Mouse (Mus musculus): ENCODE results near the gene Tmem209. TPM values are rescaled to one million over a fixed set of nuclear protein-coding genes. Genes with fewer than 3 reads are reported as not detected.

Tmem209 gene
- polyA plus RNA-seq, 1 experiment from 2014 or later: 44.1 TPM

DNA sequence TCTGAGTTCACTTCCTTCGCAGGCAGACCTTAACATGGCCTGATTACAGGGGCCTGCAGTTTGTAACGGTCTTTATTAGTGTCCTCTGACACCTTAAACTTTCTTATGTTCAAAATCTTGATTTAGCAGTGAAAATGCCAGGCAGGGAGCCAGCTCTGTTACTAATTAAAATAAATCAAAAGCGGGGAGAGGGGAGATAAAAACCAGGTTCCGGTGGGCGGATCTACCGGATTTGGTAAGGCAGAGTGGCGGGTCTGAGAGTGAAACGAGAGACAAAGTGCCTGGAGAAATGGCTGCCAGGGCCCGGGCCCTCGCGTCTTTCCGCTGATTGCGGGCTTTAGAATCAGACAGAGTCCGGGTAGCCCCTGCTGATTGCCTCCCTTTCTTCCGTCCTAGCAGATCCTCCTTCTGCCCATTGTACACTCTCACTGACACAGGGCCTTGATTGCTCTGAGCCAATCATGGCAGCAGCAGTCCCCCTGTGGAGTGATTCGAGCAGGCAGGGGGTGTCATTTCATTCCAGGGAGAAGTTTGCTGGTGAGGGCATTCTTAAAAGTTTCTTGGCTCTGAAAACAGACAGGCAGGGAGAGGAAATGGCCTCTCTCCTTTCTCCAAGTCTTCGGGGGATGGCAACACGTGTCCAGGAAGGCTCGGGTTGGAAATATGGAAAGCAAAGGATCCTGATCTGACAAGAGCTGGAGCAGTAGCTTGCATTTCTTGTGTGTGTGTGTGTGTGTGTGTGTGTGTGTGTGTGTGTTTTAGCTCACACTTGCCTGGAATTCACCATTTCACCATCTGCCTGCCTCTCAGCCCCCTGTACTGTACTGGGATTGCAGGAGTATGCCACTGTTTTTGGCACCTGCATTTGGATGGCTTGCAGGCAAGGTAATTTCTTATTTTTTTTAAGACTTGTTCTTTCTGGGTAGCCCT lies 17.3 kb upstream of the Tmem209 start:
- ATAC-seq (replicated peaks; ENCODE audit: insufficient number of reproducible peaks, low FRiP score, low TSS enrichment, low read depth): peak; percentile 79
- no peak overlapping the region for H3K4me3 ChIP-seq (ENCODE audit: low read depth, low read length)
- H3K4me2 ChIP-seq (ENCODE audit: low read depth, low read length): peak overlapping the region; percentile 25
- no peaks in the 10 kb centered on the region for H3K27me3 ChIP-seq (ENCODE audit: control insufficient read depth, insufficient read depth, low read length)
- no peaks in the 10 kb centered on the region for H3K36me3 ChIP-seq (replicated peaks; ENCODE audit: control insufficient read depth, insufficient read depth, low read depth, low read length)
- H3K4me1 ChIP-seq (ENCODE audit: control insufficient read depth, insufficient read depth, low read length): peaks cover 7% of the 10 kb centered on the region; the same call in 1 of the 2 replicates
- H3K9ac ChIP-seq (replicated peaks; ENCODE audit: low read length): peak overlapping the region; percentile 64
- H3K9me3 ChIP-seq (replicated peaks; ENCODE audit: control insufficient read depth, low read length): no peaks in the 10 kb centered on the region
- H3K27ac ChIP-seq (replicated peaks; ENCODE audit: low read depth, low read length): peak overlapping the region; percentile 96
- 6% methylated on average over 19 of the region's 19 CpGs for WGBS
- peak; percentile 91 for DNase-seq (ENCODE audit: low spot score)

DNA sequence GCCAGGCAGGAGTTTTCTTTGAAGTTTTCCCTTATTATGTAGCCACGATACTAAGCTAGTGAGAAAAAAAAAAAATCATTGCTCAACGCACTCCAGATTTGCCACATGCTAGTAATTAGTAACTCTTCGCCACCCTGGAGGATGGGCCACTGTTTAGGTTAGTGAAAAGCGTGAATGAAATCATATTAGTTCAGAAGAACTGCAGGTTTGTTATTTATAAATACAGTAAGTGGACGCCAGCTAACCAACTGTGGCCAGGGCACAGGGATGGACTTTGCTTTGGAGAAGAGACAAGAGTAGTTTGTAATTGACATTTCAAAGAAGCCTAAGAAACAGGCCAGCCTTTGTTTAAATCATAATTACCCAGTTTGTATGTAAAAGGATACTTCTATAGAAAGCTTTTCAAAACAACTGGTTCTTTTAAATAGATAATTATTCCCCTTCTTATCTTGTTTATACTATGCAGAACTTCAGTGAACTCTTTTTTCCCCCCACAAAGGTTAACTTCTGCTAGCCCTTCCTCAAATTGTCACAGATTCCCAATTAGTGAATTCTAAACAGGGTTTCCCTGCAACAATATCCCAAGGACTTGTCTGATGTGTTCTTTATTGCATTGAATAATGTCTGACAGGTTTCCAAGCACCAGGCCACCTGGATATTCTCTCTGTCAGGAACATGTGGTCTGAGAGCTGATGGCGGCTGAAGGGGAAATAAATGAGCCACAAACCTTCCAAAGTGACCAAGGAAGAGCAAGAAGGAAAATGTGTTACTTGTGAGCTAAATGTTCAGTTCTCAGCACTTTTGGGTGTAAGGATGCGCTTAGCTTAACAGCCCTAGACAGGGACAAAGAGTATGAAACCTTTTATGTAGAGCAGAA lies 16.1 kb upstream of the Tmem209 start:
- H3K4me3 ChIP-seq (ENCODE audit: low read depth, low read length): no peak overlapping the region
- H3K27ac ChIP-seq (replicated peaks; ENCODE audit: low read depth, low read length): peak overlapping the region; percentile 96
- H3K4me2 ChIP-seq (ENCODE audit: low read depth, low read length): no peak overlapping the region
- H3K27me3 ChIP-seq (ENCODE audit: control insufficient read depth, insufficient read depth, low read length): no peaks in the 10 kb centered on the region
- 19% methylated on average over 7 of the region's 7 CpGs for WGBS
- no peak for ATAC-seq (replicated peaks; ENCODE audit: insufficient number of reproducible peaks, low FRiP score, low TSS enrichment, low read depth)
- no peak overlapping the region for H3K9ac ChIP-seq (replicated peaks; ENCODE audit: low read length)
- H3K36me3 ChIP-seq (replicated peaks; ENCODE audit: control insufficient read depth, insufficient read depth, low read depth, low read length): no peaks in the 10 kb centered on the region
- H3K9me3 ChIP-seq (replicated peaks; ENCODE audit: control insufficient read depth, low read length): no peaks in the 10 kb centered on the region
- peaks cover 7% of the 10 kb centered on the region; the same call in 1 of the 2 replicates for H3K4me1 ChIP-seq (ENCODE audit: control insufficient read depth, insufficient read depth, low read length)
- DNase-seq (ENCODE audit: low spot score): peak; percentile 72

DNA sequence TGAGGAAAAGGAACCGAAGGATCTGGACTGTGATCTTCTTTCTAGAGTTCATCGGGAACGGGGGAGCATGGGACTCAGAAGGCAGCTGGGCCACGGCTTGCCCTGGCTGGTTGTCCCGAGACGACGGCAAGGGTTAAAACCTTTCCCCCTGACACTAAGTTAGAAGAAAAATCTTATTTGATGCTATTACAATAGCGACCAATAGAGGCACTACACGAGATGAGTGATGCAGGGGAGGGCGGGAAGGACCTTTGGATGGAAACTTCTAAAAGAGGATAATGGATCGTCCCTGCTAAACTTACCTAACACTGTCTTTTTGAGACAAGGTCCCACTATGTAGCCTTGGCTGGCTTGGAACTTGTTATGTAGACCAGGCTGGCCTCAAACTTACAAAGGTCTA lies 10.8 kb upstream of the Tmem209 start:
- Histone ChIP-seq H3K4me2 (ENCODE audit: low read depth, low read length) (no peak overlapping the region), H3K27me3 (ENCODE audit: control insufficient read depth, insufficient read depth, low read length) (no peaks in the 10 kb centered on the region), H3K9ac (replicated peaks; ENCODE audit: low read length) (no peak overlapping the region), H3K9me3 (replicated peaks; ENCODE audit: control insufficient read depth, low read length) (no peaks in the 10 kb centered on the region), H3K36me3 (replicated peaks; ENCODE audit: control insufficient read depth, insufficient read depth, low read depth, low read length) (no peaks in the 10 kb centered on the region), H3K4me3 (ENCODE audit: low read depth, low read length) (no peak overlapping the region), H3K4me1 (ENCODE audit: control insufficient read depth, insufficient read depth, low read length) (no peaks in the 10 kb centered on the region; the same call in 1 of the 2 replicates), H3K27ac (replicated peaks; ENCODE audit: low read depth, low read length) (no peak overlapping the region)
- 65% methylated on average over 11 of the region's 11 CpGs for WGBS
- ATAC-seq (replicated peaks; ENCODE audit: insufficient number of reproducible peaks, low FRiP score, low TSS enrichment, low read depth) (no peak), DNase-seq (ENCODE audit: low spot score) (no peak)

DNA sequence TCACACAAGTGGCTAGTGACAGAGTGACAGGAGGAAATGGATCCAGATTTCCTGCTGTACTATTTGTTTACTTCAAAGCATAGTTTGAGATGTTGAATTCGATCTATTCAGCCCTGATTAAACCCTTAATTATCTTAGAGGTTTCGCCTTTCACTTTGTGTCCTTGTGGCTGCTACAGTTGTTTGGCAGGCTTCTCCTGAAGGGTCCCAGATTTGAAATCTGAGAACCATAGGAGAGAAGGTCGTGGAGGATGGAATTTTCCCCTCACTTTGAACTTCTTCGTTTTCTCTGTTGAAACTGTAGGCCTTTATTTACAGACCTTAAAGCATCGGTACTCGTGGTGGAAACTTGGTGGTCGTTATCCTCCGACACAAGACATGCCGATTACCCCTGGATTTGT lies 4.7 kb upstream of the Tmem209 start:
- WGBS: 6% methylated on average over 9 of the region's 9 CpGs
- Histone ChIP-seq H3K27ac (replicated peaks; ENCODE audit: low read depth, low read length) (peak overlapping the region; percentile 71), H3K27me3 (ENCODE audit: control insufficient read depth, insufficient read depth, low read length) (no peaks in the 10 kb centered on the region), H3K9me3 (replicated peaks; ENCODE audit: control insufficient read depth, low read length) (no peaks in the 10 kb centered on the region), H3K4me1 (ENCODE audit: control insufficient read depth, insufficient read depth, low read length) (no peaks in the 10 kb centered on the region), H3K36me3 (replicated peaks; ENCODE audit: control insufficient read depth, insufficient read depth, low read depth, low read length) (no peaks in the 10 kb centered on the region), H3K4me3 (ENCODE audit: low read depth, low read length) (no peak overlapping the region), H3K9ac (replicated peaks; ENCODE audit: low read length) (no peak overlapping the region), H3K4me2 (ENCODE audit: low read depth, low read length) (no peak overlapping the region)
- DNase-seq (ENCODE audit: low spot score) (peak; percentile 81), ATAC-seq (replicated peaks; ENCODE audit: insufficient number of reproducible peaks, low FRiP score, low TSS enrichment, low read depth) (no peak)

DNA sequence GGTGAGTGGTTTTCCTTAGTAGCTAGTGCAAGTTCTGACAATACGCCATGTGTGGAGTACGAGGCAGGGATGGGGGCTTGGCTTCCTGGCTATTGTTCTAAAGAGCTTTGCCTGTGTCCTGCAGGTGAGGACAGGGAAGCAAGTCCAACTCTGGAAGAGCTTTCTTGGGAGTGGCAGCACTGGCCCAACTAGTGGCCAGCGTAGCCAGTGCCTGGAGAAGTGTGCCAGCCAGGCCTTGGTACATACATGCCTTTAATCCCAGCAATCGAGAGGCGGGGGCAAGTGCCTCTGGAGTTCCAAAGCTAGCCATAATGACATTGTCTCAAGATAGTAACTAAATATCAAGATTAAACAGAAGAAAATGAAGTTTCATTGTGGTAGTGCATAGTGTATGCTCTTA lies 708 bp upstream of the Tmem209 start:
- ATAC-seq (replicated peaks; ENCODE audit: insufficient number of reproducible peaks, low FRiP score, low TSS enrichment, low read depth) (no peak), DNase-seq (ENCODE audit: low spot score) (no peak)
- 67% methylated on average over 5 of the region's 5 CpGs for WGBS
- peak overlapping the region; percentile 7 for H3K9ac ChIP-seq (replicated peaks; ENCODE audit: low read length)
- no peaks in the 10 kb centered on the region for H3K9me3 ChIP-seq (replicated peaks; ENCODE audit: control insufficient read depth, low read length)
- no peak overlapping the region for H3K4me2 ChIP-seq (ENCODE audit: low read depth, low read length)
- H3K4me3 ChIP-seq (ENCODE audit: low read depth, low read length): no peak overlapping the region
- H3K27me3 ChIP-seq (ENCODE audit: control insufficient read depth, insufficient read depth, low read length): no peaks in the 10 kb centered on the region
- H3K27ac ChIP-seq (replicated peaks; ENCODE audit: low read depth, low read length): peak overlapping the region; percentile 96
- no peaks in the 10 kb centered on the region for H3K4me1 ChIP-seq (ENCODE audit: control insufficient read depth, insufficient read depth, low read length)
- H3K36me3 ChIP-seq (replicated peaks; ENCODE audit: control insufficient read depth, insufficient read depth, low read depth, low read length): no peaks in the 10 kb centered on the region

DNA sequence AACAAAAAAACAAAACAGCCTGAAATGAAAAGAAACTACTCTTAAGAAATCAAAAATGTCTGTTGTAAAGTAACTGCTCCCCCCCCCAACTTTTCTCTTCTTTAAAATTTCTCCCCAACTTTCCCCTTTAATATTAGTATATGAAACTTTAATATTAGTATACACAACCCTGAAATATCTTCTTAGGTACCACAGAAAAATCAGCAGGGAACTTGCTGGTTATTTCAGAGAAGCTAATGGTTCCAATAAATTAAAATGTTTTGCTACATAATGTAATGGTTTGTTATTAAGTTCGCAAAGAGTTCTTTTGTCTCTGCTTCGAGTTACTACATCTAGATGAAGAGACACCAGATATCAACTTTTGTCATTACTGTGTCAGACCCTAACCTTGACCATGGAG lies 759 bp downstream of the Tmem209 start:
- Histone ChIP-seq H3K27me3 (ENCODE audit: control insufficient read depth, insufficient read depth, low read length) (no peaks in the 10 kb centered on the region), H3K27ac (replicated peaks; ENCODE audit: low read depth, low read length) (peak overlapping the region; percentile 96), H3K9me3 (replicated peaks; ENCODE audit: control insufficient read depth, low read length) (no peaks in the 10 kb centered on the region), H3K4me3 (ENCODE audit: low read depth, low read length) (peak overlapping the region; percentile 39), H3K4me2 (ENCODE audit: low read depth, low read length) (peak overlapping the region; percentile 40), H3K9ac (replicated peaks; ENCODE audit: low read length) (peak overlapping the region; percentile 87), H3K4me1 (ENCODE audit: control insufficient read depth, insufficient read depth, low read length) (no peaks in the 10 kb centered on the region), H3K36me3 (replicated peaks; ENCODE audit: control insufficient read depth, insufficient read depth, low read depth, low read length) (no peaks in the 10 kb centered on the region)
- ATAC-seq (replicated peaks; ENCODE audit: insufficient number of reproducible peaks, low FRiP score, low TSS enrichment, low read depth): no peak
- WGBS: 8% methylated on average over 2 of the region's 2 CpGs
- DNase-seq (ENCODE audit: low spot score): no peak

DNA sequence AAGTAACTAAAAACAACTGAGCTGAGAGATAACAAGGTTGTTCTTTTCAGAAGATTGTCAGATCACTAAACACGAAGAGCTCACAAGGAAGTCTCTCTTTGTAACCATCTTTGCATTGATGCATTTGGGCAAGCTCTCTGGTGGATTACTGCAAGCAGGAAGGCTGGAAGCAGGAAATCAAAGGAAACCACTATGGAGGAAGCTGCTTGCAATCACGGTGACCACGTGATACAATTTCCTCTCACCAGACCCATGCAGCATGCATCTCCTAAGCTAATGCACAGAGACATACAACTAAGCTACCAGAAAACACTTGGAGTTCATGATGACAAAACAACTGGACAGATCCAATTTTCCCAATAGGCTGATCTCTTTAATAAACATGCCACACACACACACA lies 10.5 kb downstream of the Tmem209 start:
- H3K9me3 ChIP-seq (replicated peaks; ENCODE audit: control insufficient read depth, low read length): no peaks in the 10 kb centered on the region
- no peak for DNase-seq (ENCODE audit: low spot score)
- no peaks in the 10 kb centered on the region for H3K4me1 ChIP-seq (ENCODE audit: control insufficient read depth, insufficient read depth, low read length)
- 73% methylated on average over 3 of the region's 3 CpGs for WGBS
- no peak overlapping the region for H3K4me3 ChIP-seq (ENCODE audit: low read depth, low read length)
- ATAC-seq (replicated peaks; ENCODE audit: insufficient number of reproducible peaks, low FRiP score, low TSS enrichment, low read depth): no peak
- H3K4me2 ChIP-seq (ENCODE audit: low read depth, low read length): no peak overlapping the region
- H3K9ac ChIP-seq (replicated peaks; ENCODE audit: low read length): no peak overlapping the region
- no peaks in the 10 kb centered on the region for H3K27me3 ChIP-seq (ENCODE audit: control insufficient read depth, insufficient read depth, low read length)
- H3K27ac ChIP-seq (replicated peaks; ENCODE audit: low read depth, low read length): no peak overlapping the region
- peaks cover 6% of the 10 kb centered on the region; the same call in 1 of the 2 replicates for H3K36me3 ChIP-seq (replicated peaks; ENCODE audit: control insufficient read depth, insufficient read depth, low read depth, low read length)
